Mouse (Mus musculus) ES-E14 (cell line): Measurements from ENCODE around the gene Fnbp1l.

Experiments used
- CHD2 ChIP-seq: IDR thresholded peaks from 2 replicates; pipeline ENCODE4 v1.6.1; 2014; ENCODE audit warnings: mild to moderate bottlenecking, low read depth, low read length, inconsistent platforms
- HCFC1 ChIP-seq: IDR thresholded peaks from 2 replicates; pipeline ENCODE4 v1.6.1; 2012; ENCODE audit warnings: low read length, inconsistent platforms, borderline replicate concordance; ENCODE audit not compliant: insufficient read depth
- MAFK ChIP-seq: IDR thresholded peaks from 2 replicates; pipeline ENCODE4 v1.6.1; 2014; ENCODE audit warnings: mild to moderate bottlenecking, low read depth, low read length, inconsistent platforms; ENCODE audit not compliant: insufficient read depth
- ZC3H11A ChIP-seq: IDR thresholded peaks from 2 replicates; pipeline ENCODE4 v1.6.1; 2012; ENCODE audit warnings: low read depth, mild to moderate bottlenecking, inconsistent platforms, low read length, borderline replicate concordance

GRCm38 (mm10) chr3:122499647-122500046 lies 119.9 kb downstream of the Fnbp1l start:
- TF ChIP-seq HCFC1 (no peak), ZC3H11A (no peak), MAFK (no peak), CHD2 (no peak)
